Mouse (Mus musculus) 3T3-L1 (cell line): ENCODE measurements at regions not wholly inside any gene's neighbourhood (a gene's known extent, or its start where the extent isn't known, plus 50 kb on each side); places are given as distances from the start of the nearest gene placed in this dataset.

Source experiments
- DNase-seq: peaks from one replicate; pipeline ENCODE4 v3.0.0-alpha.2; 2015; ENCODE audit warnings: low read depth, low spot score

DNA sequence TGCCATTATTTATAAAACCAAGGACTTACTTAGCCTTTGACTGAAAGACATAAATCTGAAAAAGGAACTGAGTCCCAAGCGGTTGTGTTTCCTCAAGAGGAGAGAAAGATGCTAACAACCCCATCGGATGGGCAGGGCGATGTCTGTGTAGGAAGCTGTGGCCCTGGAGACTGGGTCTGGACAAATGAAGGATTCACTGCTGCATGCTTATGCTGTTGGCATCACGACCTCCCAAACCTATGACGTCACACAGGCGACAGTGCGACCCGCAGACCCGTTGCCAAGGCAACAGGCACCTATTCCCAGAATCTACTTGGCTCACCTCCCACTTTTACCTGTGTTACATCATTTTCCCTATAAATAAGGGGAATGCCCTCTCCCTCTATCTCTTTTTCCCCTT, 135.3 kb upstream of the Foxn2 start:
- no peak for DNase-seq

GRCm38 (mm10) chr17:88306325-88306724, 134.2 kb upstream of the Foxn2 start:
- DNase-seq = no peak

DNA sequence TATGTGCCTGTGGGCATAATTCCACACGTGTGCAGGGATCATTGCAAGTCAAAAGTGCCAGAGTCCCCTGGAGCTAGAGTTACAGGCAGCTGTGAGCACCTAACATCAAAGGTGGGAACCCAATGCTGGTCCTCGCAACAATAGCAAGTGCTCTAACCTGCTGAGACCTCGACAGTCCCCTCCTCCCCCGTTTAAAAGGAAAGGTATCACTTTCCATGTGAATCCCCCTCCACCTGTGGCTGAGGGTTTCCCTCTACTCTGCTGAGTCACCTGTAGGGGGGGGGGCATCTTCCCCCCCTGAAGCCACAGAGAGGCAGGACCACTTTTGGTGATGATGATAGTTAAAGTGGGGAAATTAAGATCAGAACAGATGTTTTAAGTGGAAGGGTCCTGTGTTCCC, 133.4 kb upstream of the Foxn2 start:
- no peak for DNase-seq

- no peak for DNase-seq
Observed at GRCm38 (mm10) chr17:88307826-88308225, 132.7 kb upstream of the Foxn2 start.

GRCm38 (mm10) chr17:88312876-88313275, 127.6 kb upstream of the Foxn2 start:
- DNase-seq = peak; percentile 56

DNA sequence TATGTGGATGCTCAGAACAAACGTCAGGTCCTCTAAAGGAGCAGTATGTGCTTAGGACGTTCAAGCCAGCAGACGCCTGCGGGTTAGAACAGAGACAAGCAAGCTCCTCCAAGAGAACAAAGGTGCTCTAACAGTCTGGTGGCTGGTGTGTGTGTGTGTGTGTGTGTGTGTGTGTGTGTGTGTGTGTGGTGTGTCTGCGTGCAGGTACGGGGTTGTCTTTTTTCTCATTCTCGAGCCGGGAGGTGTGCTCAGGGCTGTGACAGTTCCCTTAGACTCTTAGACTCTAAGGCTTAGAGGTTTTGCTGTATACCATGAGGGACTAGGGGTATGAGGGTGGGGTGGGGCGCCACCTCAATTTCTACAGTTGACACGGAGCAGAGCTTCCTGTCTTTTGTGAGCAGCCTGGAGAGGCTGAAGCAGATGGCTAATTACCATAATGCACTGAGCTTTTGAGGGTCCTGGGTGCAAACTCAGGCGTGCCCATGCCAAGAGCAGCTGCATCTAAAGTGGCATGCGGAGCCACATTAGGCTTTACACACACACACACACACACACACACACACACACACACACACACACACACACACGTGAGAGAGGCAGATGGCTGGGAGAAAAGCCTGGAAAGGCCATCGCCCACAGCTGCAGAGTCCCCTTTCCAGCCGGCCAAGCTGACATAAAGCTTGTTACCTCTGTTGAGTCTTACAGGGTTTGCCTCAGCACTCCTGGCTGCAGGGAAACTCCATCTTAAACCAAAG, 124.1 kb upstream of the Foxn2 start:
- no peak for DNase-seq

DNA sequence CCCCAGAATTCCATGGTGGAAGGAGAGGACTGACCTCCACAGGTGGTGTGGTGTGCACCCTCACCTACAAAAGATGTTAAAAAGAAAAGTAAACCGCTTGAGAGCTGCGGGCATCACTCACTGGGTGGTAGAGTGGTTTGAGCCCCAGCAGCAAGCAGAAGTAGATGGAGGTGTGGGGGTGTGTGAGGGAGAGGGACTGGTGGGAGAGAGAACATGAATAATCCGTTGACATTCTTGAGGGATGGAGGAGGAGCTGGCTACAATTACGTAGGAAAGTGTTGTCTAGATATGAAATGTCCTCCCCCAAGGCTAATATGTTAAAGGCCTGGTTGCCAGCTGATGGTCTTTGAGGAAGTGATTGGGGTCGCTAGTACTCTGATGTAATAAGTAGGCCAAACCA, 123.2 kb upstream of the Foxn2 start:
- DNase-seq = no peak

DNA sequence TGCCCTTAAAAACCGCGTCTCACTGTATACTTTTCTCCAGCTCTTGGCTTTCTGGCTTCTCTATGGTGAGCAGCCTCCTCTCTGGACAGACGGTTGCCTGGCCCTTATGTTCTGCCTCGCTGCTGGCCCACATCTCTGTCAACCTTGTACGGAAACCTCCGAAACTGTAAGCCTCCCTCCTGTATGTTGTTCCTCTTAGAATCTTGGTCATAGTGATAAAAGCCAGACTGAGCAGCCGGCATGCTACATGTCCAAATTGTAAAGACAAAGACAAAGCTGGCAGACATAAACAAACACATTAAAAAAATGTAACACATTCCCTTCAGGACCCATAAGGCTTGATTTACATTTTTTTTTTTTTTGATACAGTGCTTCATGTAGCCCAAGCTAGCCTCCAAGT, 122.7 kb upstream of the Foxn2 start:
- DNase-seq = no peak

DNA sequence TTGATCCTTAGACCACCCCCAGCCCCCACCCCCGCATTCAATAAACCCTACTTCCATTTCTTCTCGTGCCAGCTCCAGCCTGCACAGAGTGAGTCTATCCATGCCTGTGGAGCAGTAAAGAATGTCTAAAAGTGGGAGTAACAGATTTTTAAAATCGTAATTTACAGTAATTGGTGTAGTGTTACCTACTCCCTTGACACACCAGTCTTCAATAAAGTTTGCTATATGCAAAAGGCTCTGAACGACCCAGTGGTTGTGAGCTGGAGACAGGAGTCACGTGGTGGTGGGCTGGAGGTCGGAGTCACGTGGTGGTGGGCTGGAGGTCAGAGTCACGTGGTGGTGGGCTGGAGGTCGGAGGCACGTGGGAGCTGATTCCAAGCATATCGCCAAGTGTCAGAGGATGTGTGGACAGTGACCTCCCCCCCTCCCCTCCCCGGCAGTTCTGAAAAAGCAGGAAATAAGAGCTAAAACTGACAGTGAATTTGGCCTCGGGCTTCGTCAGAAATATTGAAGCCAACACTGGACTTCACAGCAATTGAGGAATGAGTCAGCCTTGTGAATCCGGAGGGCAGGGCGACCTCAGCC, 122.2 kb upstream of the Foxn2 start:
- peak; percentile 63 for DNase-seq

DNA sequence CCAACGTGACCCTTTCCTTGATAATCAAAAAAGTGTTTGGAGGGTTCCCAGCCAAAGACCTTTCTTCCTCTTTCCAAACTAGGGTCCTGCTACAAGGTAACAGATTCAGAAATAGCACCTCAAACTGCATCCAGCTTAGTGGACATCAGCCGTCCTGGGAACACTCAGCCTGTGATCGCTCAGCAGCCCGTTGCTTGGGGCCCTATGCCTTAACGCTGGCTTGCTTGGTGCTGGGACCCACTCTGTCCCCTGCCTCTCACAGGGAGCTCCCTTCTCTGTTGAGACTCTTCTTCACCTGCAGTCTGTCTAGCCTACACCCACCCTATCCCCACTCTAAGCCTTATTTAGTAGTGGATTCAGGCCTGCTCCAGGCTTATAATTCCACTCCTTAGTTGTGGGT, 121.6 kb upstream of the Foxn2 start:
- no peak for DNase-seq

- no peak for DNase-seq
Observed at GRCm38 (mm10) chr17:88320686-88321085, 119.8 kb upstream of the Foxn2 start.

DNA sequence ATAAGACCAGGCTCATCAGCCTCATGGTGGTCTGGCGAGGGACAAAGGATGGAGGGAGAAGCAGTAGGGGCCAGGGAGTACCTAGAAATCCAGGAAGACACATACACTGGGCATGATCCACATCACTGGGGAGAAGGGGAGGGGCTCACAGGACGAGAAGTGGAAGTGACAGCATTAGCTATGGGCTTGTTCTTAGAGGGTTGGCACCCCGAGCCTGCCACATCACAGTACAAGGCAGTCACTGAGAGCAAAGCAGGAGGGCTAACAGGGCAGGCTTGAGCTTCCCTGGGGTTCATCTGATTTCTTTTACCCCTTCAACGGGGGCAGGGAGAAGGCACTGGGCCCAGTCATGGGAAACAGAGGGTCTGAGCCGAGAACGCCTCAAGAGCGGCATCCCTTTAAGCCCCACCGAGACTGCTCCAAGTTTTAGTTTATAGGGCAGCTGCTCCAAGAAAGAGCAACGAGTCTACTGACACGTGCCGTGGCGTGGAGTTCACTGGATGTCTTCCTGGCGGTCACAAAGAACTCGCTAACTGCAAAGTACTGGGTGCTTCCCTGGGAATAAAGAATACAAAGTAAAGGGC, 115.1 kb upstream of the Foxn2 start:
- no peak for DNase-seq

DNA sequence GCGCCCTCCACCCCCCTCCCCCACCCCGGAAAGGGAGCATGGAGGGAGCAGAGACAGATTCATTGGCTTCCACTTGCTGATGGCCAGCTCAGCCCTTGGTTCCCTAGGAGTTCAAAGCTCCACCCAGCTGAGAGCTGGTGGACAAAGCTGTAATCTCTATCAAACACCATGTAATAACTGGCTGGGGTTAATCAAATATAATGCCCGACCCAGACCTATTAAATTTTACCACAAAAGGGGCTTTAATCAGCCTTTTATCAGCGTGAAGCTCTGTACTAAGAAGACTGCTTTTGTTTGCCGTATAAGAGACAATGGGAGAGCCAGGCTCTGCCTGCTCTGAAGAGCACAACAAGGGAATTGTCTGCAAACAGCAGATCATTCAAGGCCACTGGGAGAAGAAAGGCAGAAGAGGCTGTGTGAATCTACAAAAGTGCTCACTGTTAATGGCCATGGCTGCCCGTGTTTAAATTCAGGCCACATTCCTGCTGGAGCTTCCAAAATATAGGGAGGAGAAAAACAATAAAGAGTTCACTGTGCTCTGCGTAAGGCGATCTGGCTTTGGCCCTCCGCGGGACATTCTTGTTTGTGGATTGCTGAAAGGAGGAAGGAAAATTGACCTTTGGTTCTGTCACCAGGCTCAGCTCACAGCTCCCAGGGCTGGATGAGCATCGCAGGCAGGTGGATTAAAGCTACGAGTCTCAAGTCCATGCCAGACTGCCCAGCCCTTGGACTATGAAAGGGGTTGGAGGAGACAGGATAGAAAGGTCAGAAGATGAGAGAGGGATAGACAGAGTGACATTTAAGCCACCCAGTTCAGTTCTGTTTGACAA, 114.4 kb upstream of the Foxn2 start:
- no peak for DNase-seq

DNA sequence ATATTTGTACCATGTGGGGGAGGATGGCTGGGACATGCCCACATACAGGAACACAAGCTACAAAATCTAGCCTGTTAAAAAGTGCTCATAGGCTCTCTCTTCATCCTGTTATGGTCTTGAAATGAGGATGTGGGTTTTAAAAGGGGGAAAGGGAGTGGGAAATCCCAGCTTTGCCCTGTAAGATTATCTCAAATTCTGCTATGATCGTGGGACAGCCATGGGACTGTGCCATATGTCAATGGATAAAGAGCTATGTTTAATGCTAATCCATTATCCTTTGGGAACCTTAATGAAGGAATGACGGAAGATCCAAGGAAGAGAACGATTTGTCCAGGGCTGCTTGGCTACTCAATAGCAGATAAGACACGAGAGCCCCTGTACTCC, 113.8 kb upstream of the Foxn2 start:
- DNase-seq = no peak

DNA sequence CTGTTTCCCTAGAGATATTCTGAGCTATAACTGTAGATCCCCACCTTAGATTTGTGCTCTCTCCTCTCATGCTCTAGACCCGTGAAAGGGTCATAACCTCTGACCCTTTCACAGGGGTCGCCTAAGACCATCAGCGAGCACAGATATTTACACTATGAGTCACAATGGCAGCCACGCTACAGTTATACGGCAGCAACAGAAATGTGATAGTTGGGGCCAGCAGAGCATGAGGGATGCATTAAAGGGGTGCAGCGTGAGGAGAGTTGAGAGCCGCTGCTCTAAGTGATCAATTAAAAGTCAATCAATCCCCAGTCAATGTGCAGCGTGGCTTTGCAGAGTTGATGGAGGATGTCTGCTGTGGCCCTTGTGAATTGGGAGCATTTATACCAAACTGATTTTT, 112.7 kb upstream of the Foxn2 start:
- DNase-seq = no peak

- DNase-seq = no peak
Observed at GRCm38 (mm10) chr17:88328807-88329206, 111.7 kb upstream of the Foxn2 start.

DNA sequence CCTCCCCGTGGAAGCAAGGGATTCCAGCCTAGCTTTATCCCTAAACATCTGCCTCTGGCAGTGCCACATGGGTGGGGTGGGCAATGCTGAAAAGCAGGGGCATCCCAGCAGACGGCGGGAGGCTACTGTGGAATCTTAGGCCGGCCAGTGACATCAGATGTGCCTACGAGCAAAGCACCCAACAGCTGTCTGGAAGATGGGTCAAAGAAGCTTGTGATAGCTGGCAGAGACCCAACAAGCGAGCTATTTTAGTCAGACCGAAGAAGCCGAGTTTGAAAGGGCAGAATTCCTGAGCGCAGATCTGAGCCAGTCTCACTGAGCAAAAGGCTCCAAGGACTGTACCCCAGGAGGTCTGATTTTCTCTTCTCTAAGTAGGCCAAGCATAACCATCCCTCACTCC, 110.8 kb upstream of the Foxn2 start:
- no peak for DNase-seq

DNA sequence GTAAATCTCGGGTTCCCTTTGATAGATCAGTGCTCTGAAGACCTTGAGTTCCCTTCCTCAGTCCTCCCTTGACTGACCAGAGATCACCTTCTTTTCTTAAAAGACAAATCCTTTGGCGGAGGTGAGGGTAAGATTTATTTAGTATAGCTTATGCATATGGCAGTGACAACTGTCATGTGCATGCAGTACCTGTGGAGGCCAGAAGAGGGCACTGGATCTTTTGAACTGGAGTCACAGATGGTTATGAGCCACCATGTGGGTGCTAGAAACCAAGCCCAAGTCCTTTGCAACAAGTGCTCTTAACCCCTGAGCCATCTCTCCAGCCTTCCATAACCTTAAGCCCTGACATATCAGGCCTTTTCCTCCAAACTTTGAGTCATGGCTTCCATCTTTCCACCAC, 110.4 kb upstream of the Foxn2 start:
- DNase-seq = no peak

DNA sequence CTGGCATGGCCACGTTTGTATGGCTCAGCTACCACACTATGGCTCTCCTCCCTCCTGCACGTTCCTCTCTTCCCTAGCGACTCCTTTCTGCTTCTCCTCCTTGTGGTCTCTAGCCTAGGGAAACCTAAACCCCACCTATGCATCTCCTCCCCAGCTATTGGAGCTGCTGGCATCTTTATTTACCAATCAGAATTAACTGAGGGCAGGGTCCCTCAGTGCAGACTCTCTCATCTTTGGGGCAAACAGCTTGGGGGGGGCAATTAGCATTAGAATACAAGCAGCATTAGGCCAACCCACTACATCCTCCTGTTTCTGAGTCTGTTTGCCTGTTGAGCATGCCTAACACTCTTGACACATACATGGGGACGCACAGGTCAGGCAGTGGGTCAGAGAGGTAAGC, 106.7 kb upstream of the Foxn2 start:
- DNase-seq = no peak

- no peak for DNase-seq
Observed at GRCm38 (mm10) chr17:88335271-88335670, 105.2 kb upstream of the Foxn2 start.

DNA sequence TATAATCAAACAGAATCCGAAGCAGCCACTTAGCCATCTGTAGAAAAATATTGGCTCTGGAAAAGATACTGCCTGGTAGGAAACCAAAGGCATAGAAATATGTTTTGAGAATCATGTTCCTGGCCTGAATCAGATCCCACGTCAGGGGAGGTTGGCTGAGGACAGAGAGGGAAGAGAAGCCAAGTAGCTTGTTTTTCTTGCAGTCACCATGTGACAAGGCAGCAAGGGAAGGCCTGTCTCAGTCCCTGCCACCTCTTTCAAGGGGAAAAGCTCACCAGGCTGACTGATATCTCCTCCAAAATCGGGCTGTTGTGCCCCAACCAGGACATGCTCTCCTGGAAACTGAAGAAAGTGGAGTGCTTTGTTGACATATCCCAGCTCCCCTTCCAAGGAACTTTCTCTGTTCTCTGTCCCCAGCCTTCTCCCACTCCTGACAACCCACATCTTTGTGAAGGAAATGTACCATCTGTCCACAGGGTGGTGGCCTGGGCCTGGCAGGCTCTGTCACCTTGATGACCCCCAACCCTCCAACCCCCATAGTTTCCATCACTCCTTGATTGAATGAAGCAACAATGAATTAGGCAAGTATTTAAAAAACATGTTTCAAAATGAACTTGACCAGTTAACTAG, 104.3 kb upstream of the Foxn2 start:
- no peak for DNase-seq
